Mouse (Mus musculus) heart, adult 2 months (tissue): ENCODE measurements at regions not wholly inside any gene's neighbourhood (a gene's known extent, or its start where the extent isn't known, plus 50 kb on each side); places are given as distances from the start of the nearest gene placed in this dataset.

Experiments used
- DNase-seq, 2 experiments: peaks; one replicate each; pipeline ENCODE4 v3.0.0; 2021
- H3K27ac ChIP-seq: fragments of 200-600 bp; 2 replicates; pipeline ENCODE4 v1.8.1; 2022
- H3K27me3 ChIP-seq: fragments of 200-500 bp; 2 replicates; pipeline ENCODE4 v1.6.1; 2012; ENCODE audit warnings: mild to moderate bottlenecking, low read length, inconsistent platforms, mixed read lengths; ENCODE audit not compliant: control insufficient read depth, insufficient read depth
- H3K36me3 ChIP-seq: fragments of 200-500 bp; 2 replicates; pipeline ENCODE4 v1.6.1; 2012; ENCODE audit warnings: low read length, inconsistent platforms; ENCODE audit not compliant: control insufficient read depth, insufficient read depth
- H3K4me1 ChIP-seq: fragments of 200-500 bp; 2 replicates; pipeline ENCODE4 v1.6.1; 2011; ENCODE audit warnings: low read length; ENCODE audit not compliant: control insufficient read depth, insufficient read depth
- H3K4me3 ChIP-seq: fragments of 200-600 bp; 2 replicates; pipeline ENCODE4 v1.8.1; 2022
- H3K79me2 ChIP-seq: fragments of 200-500 bp; replicated peaks from 2 replicates; pipeline ENCODE4 v1.6.1; 2012; ENCODE audit warnings: mild to moderate bottlenecking, inconsistent platforms, low read length, moderate library complexity, mixed read lengths; ENCODE audit not compliant: control insufficient read depth, insufficient read depth
- H3K9ac ChIP-seq: fragments of 200-500 bp; 2 replicates; pipeline ENCODE4 v1.6.1; 2012; ENCODE audit warnings: low read depth, mild to moderate bottlenecking, control low read depth, inconsistent platforms, low read length, mixed read lengths
- CTCF ChIP-seq: fragments of 200-600 bp; IDR thresholded peaks from 2 replicates; pipeline ENCODE4 v1.8.1; 2022; ENCODE audit warnings: antibody characterized with exemption, mild to moderate bottlenecking, moderate library complexity
- EP300 ChIP-seq: fragments of 200-500 bp; IDR thresholded peaks from 2 replicates; pipeline ENCODE4 v1.6.1; 2011; ENCODE audit warnings: low read depth, low read length, control low read depth; ENCODE audit not compliant: insufficient read depth
- POLR2A ChIP-seq: fragments of 200-500 bp; IDR thresholded peaks from 2 replicates; pipeline ENCODE4 v1.6.1; 2011; ENCODE audit warnings: mild to moderate bottlenecking, low read depth, low read length, control low read depth; ENCODE audit not compliant: insufficient read depth
- WGBS: fragments of 180-500 bp; shearing (Covaris S2); methylation state at CpG from one replicate; pipeline ENCODE4 v1.1.7; 2018; 5-methylcytosine and 5-hydroxymethylcytosine counted together
- intact Hi-C: fragments of 180-260 bp; cut with DNase I; formaldehyde crosslinking; loops from one replicate; pipeline ENCODE4 v1.15.1; 2025

- Histone ChIP-seq H3K27ac (no peak overlapping the region), H3K4me3 (no peak overlapping the region), H3K4me1 (no peaks in the 10 kb centered on the region), H3K79me2 (no peaks in the 10 kb centered on the region), H3K27me3 (no peaks in the 10 kb centered on the region), H3K36me3 (no peaks in the 10 kb centered on the region), H3K9ac (no peak overlapping the region)
- intact Hi-C loops, result no loop called here
- no peak for DNase-seq
- 88% methylated on average over 9 of the region's 9 CpGs for WGBS
- no peak for TF ChIP-seq POLR2A
- no peak for TF ChIP-seq CTCF
- TF ChIP-seq EP300, result no peak
These were observed 51.2 kb upstream of the Ifne start for GRCm38 (mm10) chr4:88931217-88931616.
